In the genomic region with DNA sequence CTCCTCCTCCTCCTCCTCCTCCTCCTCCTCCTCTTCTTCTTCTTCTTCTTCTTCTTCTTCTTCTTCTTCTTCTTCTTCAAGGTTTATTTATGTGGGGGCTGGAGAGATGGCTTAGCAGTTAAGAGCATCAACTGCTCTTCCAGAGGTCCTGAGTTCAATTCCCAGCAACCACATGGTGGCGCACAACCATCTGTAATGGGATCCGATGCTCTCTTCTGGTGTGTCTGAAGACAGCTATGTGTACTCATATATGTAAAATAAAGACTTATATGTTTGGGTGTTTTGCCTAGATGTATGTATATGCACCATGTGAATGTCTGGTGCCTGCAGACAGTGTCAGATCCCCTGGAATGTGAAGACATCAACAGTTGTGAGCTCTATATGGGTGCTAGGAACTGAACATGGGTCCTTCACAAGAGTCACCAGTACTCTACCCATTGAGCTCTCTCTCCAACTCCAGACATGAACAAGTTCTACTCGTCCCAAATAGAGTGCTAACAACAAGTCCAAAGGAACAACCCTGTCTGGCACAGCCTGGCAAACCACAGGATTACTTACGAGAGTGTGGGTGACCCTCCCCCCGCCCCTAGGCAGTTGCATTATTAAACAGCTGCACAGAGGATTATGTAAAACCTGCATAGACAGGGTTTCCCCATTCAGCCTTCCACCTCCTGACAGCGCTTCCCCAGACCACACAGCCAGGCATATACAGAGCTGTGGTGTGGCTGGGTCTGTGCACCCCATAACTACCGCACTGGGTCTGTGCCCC, we compare ENCODE assay signal across 12 mouse cellular contexts. TPM values are rescaled to one million over a fixed set of nuclear protein-coding genes. Genes with fewer than 3 reads are reported as not detected.
A peak's percentile ranks its signal among the peaks of the same experiment; 100 is the strongest.
DNase-seq lines count a peak whose midpoint lies in the region; TF ChIP-seq lines count a peak whose summit lies in the region.
"Had no signal": no experiment of that assay in that cellular context is flagged by ENCODE, and none has a peak within 500 bp of the region (broad histone marks: within the 10 kb centered on the region; RNA-seq: fewer than 3 reads in every experiment).

No protein-coding gene starts in this region.

- intact Hi-C loops in left cerebral cortex, adult 2 months (cut with DNase I), result loop anchor here (10.0 kb wide), 2 partner anchors 446 to 486 kb away; no protein-coding TSS in a partner anchor

- H3K4me3 ChIP-seq in left cerebral cortex, adult 2 months, result no peak overlapping the region
- no peak overlapping the region for H3K4me3 ChIP-seq in bone marrow, adult 2 months (replicated peaks; ENCODE audit: control insufficient read depth, low read depth, low read length)
- H3K4me3 ChIP-seq: heart, embryonic 12.5 days; hindbrain, embryonic 15.5 days had no signal

- DNase-seq in left cerebral cortex, adult 2 months (ENCODE audit: extremely low spot score in 1 of 2, low spot score in 2 of 2), result no peak
- DNase-seq in left cerebral cortex, adult 9 months (ENCODE audit: low spot score in 2 of 2), result no peak
- DNase-seq in thymus, postnatal 4 days, result peak; percentile 46
- no peak for DNase-seq in thymus, postnatal 10 days (ENCODE audit: low spot score in 2 of 2)
- no peak for DNase-seq in urinary bladder, postnatal 4 days (ENCODE audit: low spot score in 2 of 2)
- no peak for DNase-seq in right cerebral cortex, postnatal 14 days
- no peak for DNase-seq in cerebellum, postnatal 14 days
- DNase-seq: cerebellum, adult 9-11 months; kidney, postnatal 36 days had no signal

- H3K27ac ChIP-seq in left cerebral cortex, adult 2 months, result no peak overlapping the region
- H3K27ac ChIP-seq in bone marrow, adult 2 months (ENCODE audit: control insufficient read depth, insufficient read depth, low read depth, low read length, poor library complexity), result no peak overlapping the region
- H3K27ac ChIP-seq: hindbrain, embryonic 15.5 days had no signal

- TF ChIP-seq CTCF in left cerebral cortex, adult 2 months (IDR thresholded peaks at IDR 0.05), result peak; percentile 39
- peak; percentile 36; the same call in 1 of the 2 replicates for TF ChIP-seq CTCF in bone marrow, adult 2 months (IDR thresholded peaks at IDR 0.05; ENCODE audit: control insufficient read depth, insufficient read depth, low read length)

- WGBS in bone marrow, adult 2 months, result 25% methylated on average over 7 of the region's 7 CpGs

- H3K4me1 ChIP-seq in bone marrow, adult 2 months (ENCODE audit: control insufficient read depth, insufficient read depth, low read length), result peaks cover 1% of the 10 kb centered on the region; the same call in 1 of the 2 replicates

- no peak for TF ChIP-seq POLR2A in bone marrow, adult 2 months (IDR thresholded peaks at IDR 0.05; ENCODE audit: borderline replicate concordance, control insufficient read depth, low read depth, low read length)

RNA-seq across cellular contexts. Expression of a gene that starts 2.9 kb away (rescaled TPM):
- total RNA-seq in left cerebral cortex, adult 2 months (2021), result 1 to 10 TPM; 4.1 to 4.8 TPM
- 18.7 and 66.8 TPM in 2 replicates for polyA plus RNA-seq in bone marrow, adult 2 months (2011; ENCODE audit: insufficient read depth, insufficient read length, low replicate concordance, missing spikeins)
